Mouse (Mus musculus) liver, postnatal 0 days (tissue): Measurements from ENCODE around the gene Nav2.

Source experiments
- CTCF ChIP-seq: sonication (generic); IDR thresholded peaks from 2 replicates; pipeline ENCODE4 v1.5.1; 2016; ENCODE audit warnings: antibody characterized with exemption, low read depth
- EP300 ChIP-seq: IDR thresholded peaks from 2 replicates; pipeline ENCODE4 v1.6.1; 2016; ENCODE audit warnings: antibody characterized with exemption, low read depth, mild to moderate bottlenecking

DNA sequence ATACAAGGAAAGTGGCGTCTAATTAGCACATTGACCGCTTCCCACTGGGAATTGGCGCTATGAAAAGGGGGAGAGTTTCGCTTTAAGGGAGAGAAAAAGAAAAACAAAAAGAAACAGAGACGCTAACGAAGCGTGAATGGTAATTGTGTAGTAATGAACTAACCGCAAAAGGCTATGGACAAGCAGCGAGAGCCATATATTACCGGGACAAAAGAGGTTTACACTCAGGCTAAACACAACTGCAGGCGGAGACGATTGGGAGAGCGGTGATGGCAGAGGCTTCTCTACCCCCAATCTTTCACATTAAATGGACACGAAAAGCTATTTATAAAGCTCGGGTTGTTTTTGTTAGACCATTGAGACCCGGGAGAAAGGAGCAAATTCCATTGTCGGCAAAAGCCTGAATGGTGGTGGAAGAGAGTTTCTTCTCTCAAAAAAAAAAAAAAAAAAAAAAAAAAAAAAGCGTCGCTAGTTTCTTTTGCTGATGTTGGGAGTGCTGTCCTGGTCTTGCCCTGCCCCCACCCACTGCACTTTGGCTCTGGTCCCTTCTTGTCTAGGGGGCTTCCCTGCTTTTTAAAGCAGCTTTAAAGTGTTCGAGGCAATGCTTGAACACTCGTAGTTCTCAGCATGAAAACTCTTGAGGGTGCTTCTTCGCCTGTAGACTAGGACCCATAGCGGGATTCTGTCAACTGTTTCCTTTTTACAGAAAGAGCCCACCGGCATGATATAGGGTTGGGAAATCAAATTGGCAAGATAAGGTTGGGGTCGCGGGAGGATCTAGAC, 726.0 kb downstream of the Nav2 start:
- no peak for TF ChIP-seq EP300
- no peak for TF ChIP-seq CTCF
